Mouse (Mus musculus) megakaryocyte, embryonic 14.5 days (primary cell): ENCODE measurements around the gene Xrcc6. TPM values are rescaled to one million over a fixed set of nuclear protein-coding genes. Genes with fewer than 3 reads are reported as not detected.

ENCODE experiments used
- H3K27me3 ChIP-seq: replicated peaks from 2 replicates; pipeline ENCODE3; 2012; ENCODE audit warnings: inconsistent platforms
- H3K36me3 ChIP-seq: replicated peaks from 2 replicates; pipeline ENCODE3; 2012; ENCODE audit warnings: low read length, inconsistent platforms, mixed read lengths
- H3K4me1 ChIP-seq: 2 replicates; pipeline ENCODE4 v1.6.1; 2012; ENCODE audit warnings: inconsistent platforms
- H3K4me3 ChIP-seq: replicated peaks from 2 replicates; pipeline ENCODE3; 2012; ENCODE audit warnings: moderate library complexity, mild to moderate bottlenecking, inconsistent platforms
- H3K9me3 ChIP-seq: 2 replicates; pipeline ENCODE4 v1.6.1; 2012; ENCODE audit warnings: inconsistent platforms
- FLI1 ChIP-seq: IDR thresholded peaks from 2 replicates; pipeline ENCODE4 v1.6.1; 2012; ENCODE audit warnings: low read length, inconsistent platforms, mixed read lengths
- GATA1 ChIP-seq: IDR thresholded peaks from 3 replicates; pipeline ENCODE4 v1.6.1; 2012; ENCODE audit warnings: mixed read lengths, low read length, inconsistent platforms, borderline replicate concordance
- polyA plus RNA-seq: library from polyadenylated mRNA; stranded (reverse); fragments of >175 nt; gene quantifications from 2 replicates; pipeline ENCODE4 v1.2.3, GENCODE M21; 2012; ENCODE audit warnings: low replicate concordance; ENCODE audit not compliant: insufficient read depth

Xrcc6 gene
- polyA plus RNA-seq, 1 experiment = 8.1 TPM

GRCm38 (mm10) chr15:82016830-82017229 lies 29.2 kb downstream of the Xrcc6 start:
- H3K4me3 ChIP-seq = peak overlapping the region; percentile 100
- no peaks in the 10 kb centered on the region for H3K9me3 ChIP-seq
- TF ChIP-seq FLI1 = no peak
- H3K27me3 ChIP-seq = no peaks in the 10 kb centered on the region
- peaks cover 32% of the 10 kb centered on the region for H3K36me3 ChIP-seq
- peaks cover 67% of the 10 kb centered on the region for H3K4me1 ChIP-seq

GRCm38 (mm10) chr15:82017461-82017860 lies 29.8 kb downstream of the Xrcc6 start:
- Histone ChIP-seq H3K9me3 (no peaks in the 10 kb centered on the region), H3K4me1 (peaks cover 67% of the 10 kb centered on the region), H3K36me3 (peaks cover 32% of the 10 kb centered on the region), H3K27me3 (no peaks in the 10 kb centered on the region), H3K4me3 (peak overlapping the region; percentile 67)
- TF ChIP-seq GATA1 (no peak), FLI1 (no peak)

- TF ChIP-seq FLI1 = no peak
- TF ChIP-seq GATA1 = no peak
- Histone ChIP-seq H3K4me1 (peaks cover 61% of the 10 kb centered on the region), H3K4me3 (peak overlapping the region; percentile 73), H3K36me3 (peaks cover 47% of the 10 kb centered on the region), H3K27me3 (no peaks in the 10 kb centered on the region), H3K9me3 (no peaks in the 10 kb centered on the region)
These were observed 31.7 kb downstream of the Xrcc6 start for GRCm38 (mm10) chr15:82019288-82019687.

- Histone ChIP-seq H3K4me3 (no peak overlapping the region), H3K27me3 (no peaks in the 10 kb centered on the region), H3K36me3 (peaks cover 77% of the 10 kb centered on the region), H3K4me1 (peaks cover 35% of the 10 kb centered on the region), H3K9me3 (no peaks in the 10 kb centered on the region)
- TF ChIP-seq GATA1 (no peak), FLI1 (no peak)
These were observed 35.0 kb downstream of the Xrcc6 start for GRCm38 (mm10) chr15:82022535-82023088.

GRCm38 (mm10) chr15:82023965-82024635 lies 36.5 kb downstream of the Xrcc6 start:
- no peaks in the 10 kb centered on the region for H3K27me3 ChIP-seq
- H3K4me1 ChIP-seq = peaks cover 28% of the 10 kb centered on the region
- TF ChIP-seq FLI1 = no peak
- TF ChIP-seq GATA1 = no peak
- peaks cover 89% of the 10 kb centered on the region for H3K36me3 ChIP-seq
- no peaks in the 10 kb centered on the region for H3K9me3 ChIP-seq
- no peak overlapping the region for H3K4me3 ChIP-seq

GRCm38 (mm10) chr15:82027276-82027675 lies 39.6 kb downstream of the Xrcc6 start:
- TF ChIP-seq GATA1 (no peak), FLI1 (no peak)
- Histone ChIP-seq H3K9me3 (no peaks in the 10 kb centered on the region), H3K4me1 (peaks cover 12% of the 10 kb centered on the region), H3K36me3 (peaks cover 97% of the 10 kb centered on the region), H3K4me3 (no peak overlapping the region), H3K27me3 (no peaks in the 10 kb centered on the region)

- no peaks in the 10 kb centered on the region for H3K9me3 ChIP-seq
- H3K4me3 ChIP-seq = no peak overlapping the region
- TF ChIP-seq GATA1 = no peak
- H3K36me3 ChIP-seq = peaks cover 97% of the 10 kb centered on the region
- H3K4me1 ChIP-seq = peaks cover 9% of the 10 kb centered on the region; the same call in 1 of the 2 replicates
- H3K27me3 ChIP-seq = no peaks in the 10 kb centered on the region
These were observed 40.1 kb downstream of the Xrcc6 start for GRCm38 (mm10) chr15:82027726-82028125.

- H3K4me3 ChIP-seq = no peak overlapping the region
- no peak for TF ChIP-seq FLI1
- no peak for TF ChIP-seq GATA1
- H3K36me3 ChIP-seq = peaks cover 91% of the 10 kb centered on the region
- peaks cover 20% of the 10 kb centered on the region for H3K4me1 ChIP-seq
- no peaks in the 10 kb centered on the region for H3K9me3 ChIP-seq
- H3K27me3 ChIP-seq = no peaks in the 10 kb centered on the region
These were observed 44.8 kb downstream of the Xrcc6 start for GRCm38 (mm10) chr15:82032386-82032785.

- Histone ChIP-seq H3K9me3 (no peaks in the 10 kb centered on the region), H3K4me3 (peak within 1 kb of the TSS; percentile 35), H3K27me3 (no peaks in the 10 kb centered on the region), H3K4me1 (peaks cover 20% of the 10 kb centered on the region), H3K36me3 (peaks cover 90% of the 10 kb centered on the region)
- TF ChIP-seq FLI1 = no peak
- TF ChIP-seq GATA1 = no peak
These were observed 46.1 kb downstream of the Xrcc6 start, which contains the start of gene Desi1 for GRCm38 (mm10) chr15:82033762-82034161. Gene Desi1 (minus strand): TSS chr15:82033862.

GRCm38 (mm10) chr15:82035904-82036689 lies 48.5 kb downstream of the Xrcc6 start:
- no peak overlapping the region for H3K4me3 ChIP-seq
- TF ChIP-seq FLI1 (no peak), GATA1 (no peak)
- H3K27me3 ChIP-seq = no peaks in the 10 kb centered on the region
- peaks cover 89% of the 10 kb centered on the region for H3K36me3 ChIP-seq
- H3K4me1 ChIP-seq = peaks cover 32% of the 10 kb centered on the region
- no peaks in the 10 kb centered on the region for H3K9me3 ChIP-seq
